Mouse (Mus musculus) MEL (cell line): ENCODE data around the gene Wnt10b. TPM values are rescaled to one million over a fixed set of nuclear protein-coding genes. Genes with fewer than 3 reads are reported as not detected.

Experiments used
- DNase-seq: peaks from one replicate; pipeline ENCODE4 v3.0.0; 2011; ENCODE audit warnings: low read depth, low spot score
- H3K27ac ChIP-seq: 2 replicates; pipeline ENCODE4 v1.5.1; 2012; ENCODE audit warnings: low read depth, mild to moderate bottlenecking, control low read depth, low read length, moderate library complexity; ENCODE audit not compliant: control insufficient read depth
- H3K27me3 ChIP-seq, 2 experiments: fragments of 150-350 bp in 1 of 2; sonication (generic) in 1 of 2; 2 replicates each; pipeline ENCODE4 v1.6.1; 2012; ENCODE audit warnings: low read length in 2 of 2, mild to moderate bottlenecking in 2 of 2, improper control_type of control experiment in 1 of 2, moderate library complexity in 1 of 2; ENCODE audit not compliant: insufficient read depth in 2 of 2, control insufficient read depth in 1 of 2
- H3K36me3 ChIP-seq, 2 experiments: 2 replicates each; pipeline ENCODE4 v1.6.1; 2012 to 2014; ENCODE audit warnings: low read length in 2 of 2, improper control_type of control experiment in 1 of 2, inconsistent platforms in 1 of 2, mild to moderate bottlenecking in 1 of 2; ENCODE audit not compliant: insufficient read depth in 2 of 2, control insufficient read depth in 1 of 2
- H3K4me1 ChIP-seq, 2 experiments: fragments of 150-350 bp in 1 of 2; sonication (generic) in 1 of 2; 2 replicates each; pipeline ENCODE4 v1.6.1; 2012; ENCODE audit warnings: low read length in 2 of 2, improper control_type of control experiment in 1 of 2, mild to moderate bottlenecking in 1 of 2; ENCODE audit not compliant: insufficient read depth in 2 of 2, control insufficient read depth in 1 of 2
- H3K4me3 ChIP-seq, 2 experiments: fragments of 150-350 bp in 1 of 2; sonication (generic) in 1 of 2; 2 replicates each; pipeline ENCODE4 v1.5.1; 2012; ENCODE audit warnings: low read depth in 2 of 2, low read length in 2 of 2, mild to moderate bottlenecking in 2 of 2, moderate library complexity in 2 of 2, control low read depth in 1 of 2, improper control_type of control experiment in 1 of 2; ENCODE audit not compliant: control insufficient read depth in 1 of 2, insufficient read depth in 1 of 2
- H3K79me2 ChIP-seq: 2 replicates; pipeline ENCODE4 v1.6.1; 2012; ENCODE audit warnings: mild to moderate bottlenecking, low read length, moderate library complexity; ENCODE audit not compliant: control insufficient read depth, poor library complexity, insufficient read depth
- H3K9ac ChIP-seq: 2 replicates; pipeline ENCODE4 v1.6.1; 2012; ENCODE audit warnings: low read depth, mild to moderate bottlenecking, control low read depth, low read length, moderate library complexity; ENCODE audit not compliant: control insufficient read depth, poor library complexity, severe bottlenecking
- H3K9me3 ChIP-seq: fragments of 150-350 bp; sonication (generic); replicated peaks from 2 replicates; pipeline ENCODE4 v1.6.1; 2012; ENCODE audit warnings: mild to moderate bottlenecking, low read length, improper control_type of control experiment, moderate library complexity; ENCODE audit not compliant: insufficient read depth
- BHLHE40 ChIP-seq: IDR thresholded peaks from 2 replicates; pipeline ENCODE4 v1.6.1; 2012; ENCODE audit warnings: low read depth, mild to moderate bottlenecking, inconsistent platforms, low read length, improper control_type of control experiment, borderline replicate concordance
- CHD1 ChIP-seq: IDR thresholded peaks from 2 replicates; pipeline ENCODE4 v1.6.1; 2012; ENCODE audit warnings: low read depth, mild to moderate bottlenecking, inconsistent platforms, low read length, improper control_type of control experiment
- CTCF ChIP-seq, 3 experiments: IDR thresholded peaks in 2 of 3; conservative IDR thresholded peaks in 1 of 3; 2 replicates each; pipeline ENCODE4 v1.5.1; 2011 to 2012; ENCODE audit warnings: low read length in 3 of 3, low read depth in 2 of 3, mild to moderate bottlenecking in 2 of 3, improper control_type of control experiment in 1 of 3, inconsistent platforms in 1 of 3, mixed read lengths in 1 of 3, moderate library complexity in 1 of 3; ENCODE audit not compliant: control insufficient read depth in 1 of 3, insufficient read depth in 1 of 3, poor library complexity in 1 of 3, severe bottlenecking in 1 of 3
- E2F4 ChIP-seq: IDR thresholded peaks from 2 replicates; pipeline ENCODE4 v1.6.1; 2011; ENCODE audit warnings: low read depth, low read length, improper control_type of control experiment, borderline replicate concordance
- ELF1 ChIP-seq: IDR thresholded peaks from 2 replicates; pipeline ENCODE4 v1.6.1; 2014; ENCODE audit warnings: low read depth, mild to moderate bottlenecking, inconsistent platforms, low read length, improper control_type of control experiment, moderate library complexity
- MAFK ChIP-seq: IDR thresholded peaks from 2 replicates; pipeline ENCODE4 v1.6.1; 2011; ENCODE audit warnings: low read depth, mild to moderate bottlenecking, low read length, improper control_type of control experiment, borderline replicate concordance
- NELFE ChIP-seq: IDR thresholded peaks from 2 replicates; pipeline ENCODE4 v1.6.1; 2011; ENCODE audit warnings: low read depth, low read length, improper control_type of control experiment
- POLR2AphosphoS5 ChIP-seq: IDR thresholded peaks from 2 replicates; pipeline ENCODE4 v1.6.1; 2012; ENCODE audit warnings: low read depth, borderline replicate concordance, mild to moderate bottlenecking, inconsistent platforms, low read length, moderate library complexity, mixed read lengths
- RAD21 ChIP-seq: IDR thresholded peaks from 2 replicates; pipeline ENCODE4 v1.6.1; 2011; ENCODE audit warnings: mild to moderate bottlenecking, low read depth, low read length, improper control_type of control experiment
- RCOR1 ChIP-seq: IDR thresholded peaks from 2 replicates; pipeline ENCODE4 v1.6.1; 2012; ENCODE audit warnings: low read depth, mild to moderate bottlenecking, inconsistent platforms, low read length, improper control_type of control experiment
- SMC3 ChIP-seq: IDR thresholded peaks from 2 replicates; pipeline ENCODE4 v1.6.1; 2011; ENCODE audit warnings: low read depth, low read length, improper control_type of control experiment
- TBP ChIP-seq: IDR thresholded peaks from 2 replicates; pipeline ENCODE4 v1.8.0; 2011; ENCODE audit warnings: low read depth, low read length, improper control_type of control experiment
- TCF12 ChIP-seq: IDR thresholded peaks from 2 replicates; pipeline ENCODE4 v1.6.1; 2014; ENCODE audit warnings: low read depth, mild to moderate bottlenecking, inconsistent platforms, low read length, improper control_type of control experiment, moderate library complexity
- USF1 ChIP-seq: IDR thresholded peaks from 2 replicates; pipeline ENCODE4 v1.6.1; 2014; ENCODE audit warnings: low read depth, mild to moderate bottlenecking, inconsistent platforms, low read length, improper control_type of control experiment, moderate library complexity
- ZNF384 ChIP-seq: IDR thresholded peaks from 2 replicates; pipeline ENCODE4 v1.6.1; 2012; ENCODE audit warnings: low read depth, mild to moderate bottlenecking, inconsistent platforms, low read length, improper control_type of control experiment
- polyA plus RNA-seq, 2 experiments: library from polyadenylated mRNA; stranded (reverse) in 1 of 2; unstranded in 1 of 2; fragments of >175 nt in 1 of 2; fragments of >200 nt in 1 of 2; gene quantifications; 2 replicates each; pipeline versions ENCODE4 v1.2.1 to v1.2.4; 2012; ENCODE audit warnings: low replicate concordance in 2 of 2, low read depth in 1 of 2; ENCODE audit not compliant: insufficient read length in 2 of 2, insufficient read depth in 1 of 2, missing spikeins in 1 of 2
- total RNA-seq: library from RNA; depleted of rRNA; stranded (reverse); fragments of 300-350 nt; gene quantifications from 2 replicates; pipeline ENCODE4 v1.2.3, GENCODE M21; 2012

Gene Wnt10b
- total and polyA plus RNA-seq, 3 experiments = 0.14 to 0.23 TPM; not detected in 1

- Histone ChIP-seq H3K79me2 (no peaks in the 10 kb centered on the region), H3K4me1 (peaks cover 0 to 6% of the 10 kb centered on the region in 2 experiments; a peak in 3 of 4 replicates), H3K27ac (no peak overlapping the region), H3K9ac (no peak overlapping the region), H3K36me3 (peaks cover 3 to 4% of the 10 kb centered on the region in 2 experiments), H3K27me3 (no peaks in the 10 kb centered on the region), H3K4me3 (no peak overlapping the region), H3K9me3 (no peaks in the 10 kb centered on the region)
- DNase-seq = peak; percentile 54
- TF ChIP-seq ELF1 (no peak), SMC3 (peak; percentile 14; the same call in 1 of the 2 replicates), USF1 (no peak), TCF12 (no peak), BHLHE40 (no peak), TBP (no peak), RAD21 (no peak; the same call in 1 of the 2 replicates), MAFK (no peak), CTCF (IDR thresholded peaks at IDR 0.05 in 2 of 3, conservative IDR thresholded peaks at IDR 0.05 in 1 of 3; ENCODE audit: control insufficient read depth in 1 of 3, insufficient read depth in 1 of 3, low read depth in 2 of 3, low read length in 3 of 3, poor library complexity in 1 of 3, severe bottlenecking in 1 of 3) (peak; percentile 32 to 68 (median 56))
Observed at GRCm38 (mm10) chr15:98738796-98739195, 39.2 kb downstream of the Wnt10b start.

DNA sequence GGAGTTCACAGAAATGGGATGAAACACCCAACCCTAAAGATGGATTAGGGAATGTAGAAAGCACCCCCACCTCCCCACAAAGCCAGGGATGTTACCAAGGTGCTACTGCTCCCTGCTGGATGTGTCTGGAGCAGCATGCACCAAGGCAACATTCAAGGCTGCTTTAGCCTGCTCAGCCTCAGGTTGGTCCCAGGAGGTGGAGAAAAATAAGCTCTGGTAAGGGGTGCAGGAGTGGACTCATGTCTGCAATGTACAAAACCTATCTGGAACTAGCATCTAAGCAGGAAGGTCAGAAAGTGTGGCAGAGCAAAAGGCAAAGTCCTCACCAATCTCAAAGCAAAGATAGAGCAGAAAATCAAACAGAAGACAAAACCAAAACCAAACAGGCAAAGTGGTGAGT lies 40.1 kb downstream of the Wnt10b start:
- Histone ChIP-seq H3K9ac (no peak overlapping the region), H3K9me3 (no peaks in the 10 kb centered on the region), H3K36me3 (peaks cover 3 to 11% of the 10 kb centered on the region in 2 experiments), H3K79me2 (no peaks in the 10 kb centered on the region), H3K27ac (no peak overlapping the region), H3K27me3 (no peaks in the 10 kb centered on the region), H3K4me1 (peaks cover 4 to 15% of the 10 kb centered on the region in 2 experiments), H3K4me3 (no peak overlapping the region)
- peak; percentile 56 for DNase-seq
- TF ChIP-seq RAD21 (peak; percentile 21), CTCF (IDR thresholded peaks at IDR 0.05 in 2 of 3, conservative IDR thresholded peaks at IDR 0.05 in 1 of 3; ENCODE audit: control insufficient read depth in 1 of 3, insufficient read depth in 1 of 3, low read depth in 2 of 3, low read length in 3 of 3, poor library complexity in 1 of 3, severe bottlenecking in 1 of 3) (peak; percentile 52 to 59 (median 56)), E2F4 (no peak), SMC3 (peak; percentile 34; the same call in 1 of the 2 replicates)

DNA sequence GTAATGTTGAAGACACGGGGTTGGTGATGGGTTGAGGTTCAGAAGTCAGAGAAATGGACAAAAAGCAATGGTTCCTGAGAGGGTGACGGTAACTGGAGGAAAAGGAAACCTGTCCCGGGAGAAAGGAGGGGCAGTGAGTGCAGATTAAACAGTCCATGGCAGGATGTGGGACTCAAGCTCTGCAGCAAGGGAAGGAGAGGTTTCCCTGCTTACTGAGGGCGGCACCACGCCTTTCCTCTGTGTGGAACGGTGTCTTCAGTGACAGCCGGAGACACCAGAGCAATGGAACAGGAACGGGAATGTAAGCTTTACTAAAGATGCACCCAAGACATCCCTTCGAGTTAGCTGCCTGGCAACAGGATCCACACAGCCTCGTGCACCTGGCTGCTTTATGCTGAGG lies 41.4 kb downstream of the Wnt10b start:
- Histone ChIP-seq H3K27ac (no peak overlapping the region), H3K27me3 (no peaks in the 10 kb centered on the region), H3K9me3 (no peaks in the 10 kb centered on the region), H3K4me1 (peaks cover 6 to 20% of the 10 kb centered on the region in 2 experiments), H3K36me3 (peaks cover 3 to 13% of the 10 kb centered on the region in 2 experiments), H3K9ac (no peak overlapping the region), H3K79me2 (no peaks in the 10 kb centered on the region)
- TF ChIP-seq NELFE (no peak), CHD1 (no peak), RCOR1 (no peak), SMC3 (no peak), ZNF384 (no peak), POLR2AphosphoS5 (no peak)
- TF ChIP-seq, all 39 proteins: peak for 0
- H3K4me3 ChIP-seq = no peak overlapping the region
- no peak for DNase-seq
